Mouse (Mus musculus) liver, embryonic 14.5 days (tissue): ENCODE data around the gene Nadk.

ENCODE experiments used
- CTCF ChIP-seq: IDR thresholded peaks from 2 replicates; pipeline ENCODE4 v1.5.1; 2016; ENCODE audit warnings: antibody characterized with exemption, low read depth, control low read depth
- EP300 ChIP-seq: IDR thresholded peaks from 2 replicates; pipeline ENCODE4 v1.6.1; 2016; ENCODE audit warnings: antibody characterized with exemption, low read depth

DNA sequence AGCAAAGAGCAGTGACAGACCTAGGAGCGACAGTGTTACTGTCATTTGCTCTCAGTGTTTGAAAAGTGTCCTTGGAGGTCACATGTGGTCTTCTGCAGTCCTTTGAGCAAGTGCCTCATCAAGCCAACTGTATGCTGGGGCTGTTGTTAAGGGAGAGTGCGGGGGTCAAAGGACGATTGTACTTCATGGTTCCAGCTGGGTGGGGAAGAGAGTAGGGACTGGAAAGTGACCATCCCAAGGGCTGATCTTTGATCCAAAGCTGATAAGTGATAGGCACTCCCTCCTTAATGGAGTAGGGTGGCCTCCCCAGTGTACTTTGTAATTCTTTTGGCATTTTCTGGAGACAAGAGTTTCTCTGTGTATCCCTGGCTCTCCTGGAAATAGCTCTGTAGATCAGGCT is 49.7 kb downstream of the Nadk start:
- TF ChIP-seq CTCF: no peak
- no peak for TF ChIP-seq EP300
